Mouse (Mus musculus): ENCODE data around the gene Col13a1. TPM values are rescaled to one million over a fixed set of nuclear protein-coding genes. Genes with fewer than 3 reads are reported as not detected.

Gene Col13a1
- polyA plus RNA-seq, 1 experiment from 2014 or later: 1.1 TPM

DNA sequence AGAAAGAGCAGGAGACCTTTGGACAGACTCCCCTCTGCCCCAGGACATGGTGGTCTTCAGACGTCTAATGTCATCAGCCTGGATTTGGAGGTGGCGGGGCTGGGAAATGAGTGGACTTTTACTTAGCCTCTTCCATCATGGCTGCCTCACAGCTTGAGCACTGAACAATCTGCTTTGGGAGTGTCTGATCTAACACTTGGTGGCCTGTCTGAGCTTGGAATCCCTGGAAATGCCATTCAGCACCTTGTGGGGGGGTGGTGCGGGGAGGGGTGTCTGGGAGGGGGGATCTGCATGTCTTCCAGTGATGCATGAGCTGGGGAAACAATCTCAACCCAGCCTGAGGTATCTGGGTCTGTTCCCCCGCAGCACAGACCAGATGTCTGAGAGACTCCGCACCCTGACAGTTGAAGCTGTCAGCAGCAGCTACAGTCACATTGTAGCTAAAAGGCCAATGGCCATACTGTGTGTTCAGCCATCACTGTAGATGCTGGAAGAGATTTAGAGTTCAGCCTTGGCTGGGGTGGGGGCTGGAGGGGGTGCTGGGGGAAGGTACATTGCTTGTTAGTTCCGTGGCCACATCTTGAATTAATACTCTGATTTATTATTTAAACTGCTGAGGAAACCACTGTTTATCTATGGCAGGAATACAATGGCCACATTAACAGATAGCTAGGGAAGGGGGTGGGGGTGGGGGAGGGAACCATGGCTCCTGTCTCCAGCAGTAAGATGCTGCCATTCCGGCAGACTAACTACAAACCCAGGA, 155.8 kb downstream of the Col13a1 start:
- H3K9me3 ChIP-seq: no peaks in the 10 kb centered on the region
- no peak overlapping the region for H3K4me3 ChIP-seq
- no peaks in the 10 kb centered on the region for H3K27me3 ChIP-seq
- no peak for ATAC-seq (replicated peaks)
- H3K36me3 ChIP-seq: no peaks in the 10 kb centered on the region
- 80% methylated on average over 7 of the region's 7 CpGs for WGBS
- no peak overlapping the region for H3K27ac ChIP-seq (replicated peaks)
- no peak overlapping the region for H3K4me2 ChIP-seq (replicated peaks)
- no peak overlapping the region for H3K9ac ChIP-seq (replicated peaks)
- no peaks in the 10 kb centered on the region for H3K4me1 ChIP-seq

DNA sequence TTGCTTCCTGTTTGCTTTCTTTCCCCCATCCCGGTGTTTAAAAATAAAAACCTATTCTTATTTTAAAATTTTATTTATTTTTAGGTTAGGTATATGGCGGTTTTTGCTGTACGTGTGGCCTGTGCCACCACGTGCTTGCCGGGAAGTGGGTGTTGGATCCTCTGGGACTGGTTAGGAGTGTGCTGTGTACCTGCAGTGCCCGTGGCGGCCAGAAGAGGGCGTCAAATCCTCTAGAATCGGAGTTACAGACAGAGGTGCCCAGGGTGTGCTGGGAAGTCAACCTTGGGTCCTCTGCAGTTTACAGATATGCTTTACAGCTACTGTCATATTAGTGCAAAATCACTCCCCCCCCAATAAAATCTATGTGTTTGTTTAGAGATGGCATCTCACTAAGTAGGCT, 158.9 kb downstream of the Col13a1 start:
- Histone ChIP-seq H3K27ac (replicated peaks) (no peak overlapping the region), H3K36me3 (no peaks in the 10 kb centered on the region), H3K9me3 (no peaks in the 10 kb centered on the region), H3K9ac (replicated peaks) (no peak overlapping the region), H3K4me3 (no peak overlapping the region), H3K4me1 (no peaks in the 10 kb centered on the region), H3K4me2 (replicated peaks) (no peak overlapping the region), H3K27me3 (no peaks in the 10 kb centered on the region)
- WGBS: 57% methylated on average over 9 of the region's 9 CpGs
- ATAC-seq (replicated peaks): no peak

DNA sequence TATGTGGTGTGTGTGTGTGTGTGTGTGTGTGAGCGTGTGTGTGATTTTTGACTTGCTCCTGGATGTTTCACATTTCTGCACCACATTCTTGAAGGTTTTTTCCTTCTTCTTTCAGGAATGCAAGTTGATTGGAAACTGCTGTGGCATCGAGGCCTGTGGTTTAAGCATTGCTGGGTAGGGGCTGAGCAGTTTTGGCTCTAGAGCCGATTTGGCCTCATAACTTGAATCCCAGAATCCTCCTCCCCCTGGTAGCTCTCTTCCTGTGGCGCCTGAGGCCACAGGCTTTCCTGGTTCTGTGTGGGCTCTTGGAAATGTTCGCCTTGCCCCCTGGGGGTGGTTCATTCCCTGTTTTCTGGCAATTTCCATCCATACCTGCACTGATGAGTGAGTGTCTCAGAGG, 166.9 kb downstream of the Col13a1 start:
- Histone ChIP-seq H3K4me3 (no peak overlapping the region), H3K9me3 (no peaks in the 10 kb centered on the region), H3K9ac (replicated peaks) (no peak overlapping the region), H3K27me3 (no peaks in the 10 kb centered on the region), H3K4me1 (no peaks in the 10 kb centered on the region), H3K4me2 (replicated peaks) (no peak overlapping the region), H3K27ac (replicated peaks) (no peak overlapping the region), H3K36me3 (no peaks in the 10 kb centered on the region)
- WGBS: 78% methylated on average over 5 of the region's 5 CpGs
- ATAC-seq (replicated peaks): no peak

DNA sequence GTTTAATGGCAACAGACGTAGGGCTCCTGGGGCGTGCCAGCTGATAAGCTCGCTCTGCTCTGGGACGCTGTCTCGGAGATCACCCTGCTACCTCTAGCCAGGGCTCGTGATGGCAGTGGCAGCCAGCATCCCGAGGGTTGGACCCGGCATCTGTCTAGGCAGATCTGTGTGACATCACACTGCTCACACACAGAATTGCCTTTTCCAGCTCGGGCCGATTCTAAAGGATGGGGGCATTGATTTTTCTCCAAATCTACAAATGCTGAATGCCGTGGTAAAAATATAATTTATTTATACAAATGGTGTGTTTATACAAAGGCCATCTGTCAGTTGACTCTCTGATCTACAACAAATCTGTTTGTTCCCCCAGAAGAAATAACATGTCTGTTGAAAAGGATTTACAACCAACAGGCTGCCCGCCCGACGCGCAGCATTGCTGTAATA, 180.8 kb downstream of the Col13a1 start:
- Histone ChIP-seq H3K36me3 (no peaks in the 10 kb centered on the region), H3K4me2 (replicated peaks) (no peak overlapping the region), H3K27ac (replicated peaks) (no peak overlapping the region), H3K4me1 (peaks cover 4% of the 10 kb centered on the region; the same call in 1 of the 2 replicates), H3K9me3 (no peaks in the 10 kb centered on the region), H3K4me3 (no peak overlapping the region), H3K27me3 (no peaks in the 10 kb centered on the region), H3K9ac (replicated peaks) (no peak overlapping the region)
- ATAC-seq (replicated peaks): 0 out of 2 replicates have a peak, but pooled peaks have one; percentile 61
- WGBS: 68% methylated on average over 15 of the region's 15 CpGs

DNA sequence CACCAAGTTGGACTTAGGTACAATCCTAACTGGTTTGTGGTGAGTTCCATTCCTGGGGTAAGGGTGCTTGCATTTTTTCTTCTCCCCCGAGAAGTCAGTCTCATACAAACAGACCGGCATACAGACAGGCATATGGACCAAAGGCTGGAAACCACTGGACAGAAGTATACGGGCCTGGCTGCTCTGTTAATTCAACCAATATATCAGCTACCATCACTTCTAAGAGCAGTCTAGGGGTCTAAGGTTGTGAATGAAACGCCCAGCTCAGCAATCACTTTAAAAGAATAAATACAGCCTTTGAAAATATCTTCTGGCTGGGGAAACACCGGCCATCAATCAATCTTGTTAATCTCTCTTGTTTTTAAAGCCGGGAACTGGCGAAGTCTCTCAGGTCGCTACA, 183.4 kb downstream of the Col13a1 start:
- Histone ChIP-seq H3K4me1 (peaks cover 4% of the 10 kb centered on the region; the same call in 1 of the 2 replicates), H3K9me3 (no peaks in the 10 kb centered on the region), H3K4me3 (no peak overlapping the region), H3K36me3 (no peaks in the 10 kb centered on the region), H3K27ac (replicated peaks) (no peak overlapping the region), H3K27me3 (no peaks in the 10 kb centered on the region), H3K4me2 (replicated peaks) (no peak overlapping the region), H3K9ac (replicated peaks) (no peak overlapping the region)
- no peak for ATAC-seq (replicated peaks)
- WGBS: 23% methylated on average over 8 of the region's 8 CpGs

DNA sequence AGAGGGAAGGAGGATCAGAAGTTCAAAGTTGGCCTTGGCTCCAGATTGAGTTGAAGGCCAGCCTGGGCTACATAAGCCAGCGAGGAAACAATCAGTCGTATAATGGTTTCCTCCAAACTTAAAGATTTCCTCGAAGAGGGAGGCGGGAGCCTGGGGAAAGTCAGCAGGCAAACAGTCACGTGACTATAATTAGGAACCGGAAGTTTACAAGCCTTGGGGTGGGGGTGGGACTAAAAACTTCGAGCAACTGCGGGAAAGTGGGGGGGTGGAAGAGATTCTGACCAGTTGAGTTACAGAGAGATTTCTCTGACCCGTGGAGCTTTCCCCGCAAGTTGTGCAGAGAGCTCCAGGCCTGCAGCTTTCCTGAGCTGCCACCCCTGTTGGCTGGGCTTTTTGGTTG, 183.9 kb downstream of the Col13a1 start:
- H3K27ac ChIP-seq (replicated peaks): no peak overlapping the region
- H3K27me3 ChIP-seq: no peaks in the 10 kb centered on the region
- no peak overlapping the region for H3K9ac ChIP-seq (replicated peaks)
- peaks cover 4% of the 10 kb centered on the region; the same call in 1 of the 2 replicates for H3K4me1 ChIP-seq
- WGBS: 78% methylated on average over 10 of the region's 10 CpGs
- no peak overlapping the region for H3K4me2 ChIP-seq (replicated peaks)
- H3K36me3 ChIP-seq: no peaks in the 10 kb centered on the region
- no peak for ATAC-seq (replicated peaks)
- no peak overlapping the region for H3K4me3 ChIP-seq
- H3K9me3 ChIP-seq: no peaks in the 10 kb centered on the region

DNA sequence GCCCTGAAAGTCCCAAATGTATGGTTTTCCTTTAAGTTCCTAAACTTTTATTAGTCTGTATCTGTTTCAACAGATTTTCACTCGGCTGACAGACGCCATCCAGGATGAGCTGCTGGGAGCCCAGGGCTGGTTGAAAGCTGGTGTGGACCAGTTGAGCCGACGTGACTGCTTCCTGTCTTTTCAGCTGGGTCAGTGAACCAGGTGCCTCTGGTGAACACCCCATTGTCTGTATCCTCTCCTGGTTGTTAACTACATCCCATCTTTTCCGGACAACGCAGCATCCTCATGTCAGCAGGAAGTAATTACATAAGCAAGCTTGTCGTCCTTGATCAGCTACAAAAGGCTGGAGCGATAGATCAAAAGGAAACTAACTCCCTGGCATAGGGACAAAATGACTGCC, 185.9 kb downstream of the Col13a1 start:
- Histone ChIP-seq H3K4me3 (no peak overlapping the region), H3K27me3 (no peaks in the 10 kb centered on the region), H3K27ac (replicated peaks) (no peak overlapping the region), H3K9me3 (no peaks in the 10 kb centered on the region), H3K4me2 (replicated peaks) (no peak overlapping the region), H3K9ac (replicated peaks) (no peak overlapping the region), H3K4me1 (no peaks in the 10 kb centered on the region; the same call in 1 of the 2 replicates), H3K36me3 (no peaks in the 10 kb centered on the region)
- WGBS: 60% methylated on average over 8 of the region's 8 CpGs
- no peak for ATAC-seq (replicated peaks)

DNA sequence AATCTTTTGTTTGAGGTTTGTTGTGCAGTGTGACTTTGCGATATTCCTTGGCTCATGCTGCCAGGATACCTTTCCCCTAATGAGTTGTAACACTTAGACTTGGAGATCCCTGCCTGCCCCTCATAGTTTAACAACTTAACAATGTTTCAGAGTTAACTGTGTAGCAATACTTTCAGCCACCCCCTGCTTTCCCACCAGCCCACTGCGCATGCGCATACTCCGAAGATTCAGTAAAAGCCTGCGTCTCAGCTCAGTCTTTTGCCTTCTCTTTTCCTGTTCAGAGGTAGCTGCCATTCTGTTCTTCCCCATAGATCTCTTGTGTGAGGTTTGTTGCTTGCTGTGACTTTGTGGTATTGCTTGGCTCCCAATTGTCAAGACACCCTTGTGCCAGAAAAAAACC, 190.4 kb downstream of the Col13a1 start:
- H3K27ac ChIP-seq (replicated peaks): no peak overlapping the region
- WGBS: 90% methylated on average over 5 of the region's 5 CpGs
- no peak for ATAC-seq (replicated peaks)

More for the DNA sequence above, 190.4 kb downstream of the Col13a1 start:
- Histone ChIP-seq H3K9me3 (no peaks in the 10 kb centered on the region), H3K4me3 (no peak overlapping the region), H3K36me3 (no peaks in the 10 kb centered on the region), H3K4me2 (replicated peaks) (no peak overlapping the region), H3K9ac (replicated peaks) (no peak overlapping the region), H3K4me1 (peaks cover 8% of the 10 kb centered on the region), H3K27me3 (no peaks in the 10 kb centered on the region)

Other genes starting within 250 kb of the Col13a1 start
- gene H2afy2, start 195.0 kb downstream of the Col13a1 start, polyA plus RNA-seq (2015; fragmentation: Nextera tagmentation; extraction: Ambion mirVana): 312 TPM in 2 replicates
- gene Neurog3, start 154.0 kb upstream of the Col13a1 start, polyA plus RNA-seq (2015; fragmentation: Nextera tagmentation; extraction: Ambion mirVana): 0.24 TPM in 1 of 2 replicates, not detected in the other
- gene Fam241b, start 164.8 kb upstream of the Col13a1 start, polyA plus RNA-seq (2015; fragmentation: Nextera tagmentation; extraction: Ambion mirVana): 149 and 150 TPM in 2 replicates

Data from forebrain, embryonic 15.5 days (tissue).